Mouse (Mus musculus) thymus, adult 2 months (tissue): ENCODE measurements around the gene Syt14. TPM values are rescaled to one million over a fixed set of nuclear protein-coding genes. Genes with fewer than 3 reads are reported as not detected.

Experiments used
- DNase-seq: peaks from one replicate; pipeline ENCODE4 v3.0.0; 2021
- H3K27ac ChIP-seq: fragments of 200-500 bp; 2 replicates; pipeline ENCODE4 v1.5.1; 2012; ENCODE audit warnings: low read length, control low read depth; ENCODE audit not compliant: control insufficient read depth, insufficient read depth
- H3K27me3 ChIP-seq: fragments of 200-500 bp; 2 replicates; pipeline ENCODE4 v1.6.1; 2012; ENCODE audit warnings: mild to moderate bottlenecking, low read length, moderate library complexity, mixed read lengths; ENCODE audit not compliant: control insufficient read depth, insufficient read depth
- H3K36me3 ChIP-seq: fragments of 200-500 bp; 2 replicates; pipeline ENCODE4 v1.6.1; 2012; ENCODE audit warnings: mild to moderate bottlenecking, low read length, moderate library complexity; ENCODE audit not compliant: control insufficient read depth, insufficient read depth
- H3K4me1 ChIP-seq: fragments of 200-500 bp; replicated peaks from 2 replicates; pipeline ENCODE4 v1.6.1; 2012; ENCODE audit warnings: low read length; ENCODE audit not compliant: control insufficient read depth, insufficient read depth
- H3K4me3 ChIP-seq: fragments of 200-500 bp; 2 replicates; pipeline ENCODE4 v1.5.1; 2012; ENCODE audit warnings: mild to moderate bottlenecking, low read length, control low read depth, moderate library complexity; ENCODE audit not compliant: control insufficient read depth, insufficient read depth
- CTCF ChIP-seq: fragments of 200-500 bp; IDR thresholded peaks from 2 replicates; pipeline ENCODE4 v1.5.1; 2012; ENCODE audit warnings: mild to moderate bottlenecking, control low read depth, low read length, moderate library complexity, borderline replicate concordance; ENCODE audit not compliant: control insufficient read depth, poor library complexity, insufficient read depth; ENCODE audit errors: extremely low read depth
- POLR2A ChIP-seq: fragments of 200-500 bp; IDR thresholded peaks from 2 replicates; pipeline ENCODE4 v1.6.1; 2012; ENCODE audit warnings: mild to moderate bottlenecking, low read length, control low read depth, moderate library complexity; ENCODE audit not compliant: control insufficient read depth, poor library complexity, insufficient read depth; ENCODE audit errors: extremely low read depth
- WGBS: fragments of 180-500 bp; shearing (Covaris S2); methylation state at CpG from one replicate; pipeline ENCODE4 v1.1.7; 2018; 5-methylcytosine and 5-hydroxymethylcytosine counted together
- polyA plus RNA-seq: library from polyadenylated mRNA; depleted of rRNA; stranded (reverse); fragments of >200 nt; gene quantifications from 2 replicates; pipeline ENCODE4 v1.2.3, GENCODE M21; 2012

The Syt14 gene
- polyA plus RNA-seq, 1 experiment, result 0.97 TPM

- Histone ChIP-seq H3K27ac (no peak overlapping the region), H3K4me1 (no peaks in the 10 kb centered on the region), H3K27me3 (no peaks in the 10 kb centered on the region), H3K36me3 (no peaks in the 10 kb centered on the region), H3K4me3 (no peak overlapping the region)
- no peak for DNase-seq
- TF ChIP-seq CTCF (no peak), POLR2A (no peak)
Measured at GRCm38 (mm10) chr1:192993491-192993890, 42.1 kb downstream of the Syt14 start.

GRCm38 (mm10) chr1:192987203-192987602 is 48.4 kb downstream of the Syt14 start:
- no peaks in the 10 kb centered on the region for H3K36me3 ChIP-seq
- H3K4me3 ChIP-seq, result no peak overlapping the region
- TF ChIP-seq CTCF (no peak), POLR2A (no peak)
- no peaks in the 10 kb centered on the region for H3K4me1 ChIP-seq
- WGBS, result 94% methylated on average over 3 of the region's 3 CpGs
- H3K27me3 ChIP-seq, result no peaks in the 10 kb centered on the region
- no peak overlapping the region for H3K27ac ChIP-seq
- no peak for DNase-seq

GRCm38 (mm10) chr1:192986481-192986880 is 49.1 kb downstream of the Syt14 start:
- no peaks in the 10 kb centered on the region for H3K4me1 ChIP-seq
- no peak overlapping the region for H3K27ac ChIP-seq
- WGBS, result 95% methylated on average over 3 of the region's 3 CpGs
- no peaks in the 10 kb centered on the region for H3K36me3 ChIP-seq
- H3K27me3 ChIP-seq, result no peaks in the 10 kb centered on the region
- no peak for DNase-seq
- no peak for TF ChIP-seq CTCF
- no peak for TF ChIP-seq POLR2A
- no peak overlapping the region for H3K4me3 ChIP-seq

GRCm38 (mm10) chr1:192984333-192984732 is 51.2 kb downstream of the Syt14 start:
- 92% methylated on average over 4 of the region's 4 CpGs for WGBS
- Histone ChIP-seq H3K27ac (no peak overlapping the region), H3K4me3 (no peak overlapping the region), H3K4me1 (no peaks in the 10 kb centered on the region), H3K36me3 (no peaks in the 10 kb centered on the region), H3K27me3 (no peaks in the 10 kb centered on the region)
- no peak for DNase-seq
- TF ChIP-seq POLR2A (no peak), CTCF (no peak)

GRCm38 (mm10) chr1:192981658-192982057 is 53.9 kb downstream of the Syt14 start:
- TF ChIP-seq CTCF, result no peak
- TF ChIP-seq POLR2A, result no peak
- DNase-seq, result no peak
- Histone ChIP-seq H3K27me3 (no peaks in the 10 kb centered on the region), H3K36me3 (no peaks in the 10 kb centered on the region), H3K4me1 (no peaks in the 10 kb centered on the region), H3K4me3 (no peak overlapping the region), H3K27ac (no peak overlapping the region)
- WGBS, result 98% methylated on average over 3 of the region's 3 CpGs

- 78% methylated on average over 1 of the region's 1 CpGs for WGBS
Measured at GRCm38 (mm10) chr1:192981120-192981519, 54.5 kb downstream of the Syt14 start.

GRCm38 (mm10) chr1:192962323-192962722 is 73.3 kb downstream of the Syt14 start:
- H3K4me1 ChIP-seq, result no peaks in the 10 kb centered on the region
- no peaks in the 10 kb centered on the region for H3K36me3 ChIP-seq
- no peaks in the 10 kb centered on the region for H3K27me3 ChIP-seq
- no peak for DNase-seq
- WGBS, result 93% methylated on average over 5 of the region's 5 CpGs
- no peak overlapping the region for H3K4me3 ChIP-seq
- no peak overlapping the region for H3K27ac ChIP-seq
- no peak for TF ChIP-seq POLR2A
- no peak for TF ChIP-seq CTCF

More at GRCm38 (mm10) chr1:192981120-192981519, 54.5 kb downstream of the Syt14 start:
- DNase-seq, result no peak
- Histone ChIP-seq H3K27ac (no peak overlapping the region), H3K4me3 (no peak overlapping the region), H3K27me3 (no peaks in the 10 kb centered on the region), H3K4me1 (no peaks in the 10 kb centered on the region), H3K36me3 (no peaks in the 10 kb centered on the region)
- TF ChIP-seq CTCF (no peak), POLR2A (no peak)
